Mouse (Mus musculus) cerebellum, postnatal 36 days (tissue): ENCODE results near the gene Cxcr3.

Source experiments
- DNase-seq, 2 experiments: peaks; one replicate each; pipeline ENCODE4 v3.0.0; 2021 to 2022; ENCODE audit warnings: mixed read lengths in 2 of 2

Gene Cxcr3

GRCm38 (mm10) chrX:101733828-101734319 lies at the start of gene Cxcr3:
Gene Cxcr3, minus strand, starts transcription at chrX:101734269.
- peak; percentile 17 to 22 for DNase-seq

DNA sequence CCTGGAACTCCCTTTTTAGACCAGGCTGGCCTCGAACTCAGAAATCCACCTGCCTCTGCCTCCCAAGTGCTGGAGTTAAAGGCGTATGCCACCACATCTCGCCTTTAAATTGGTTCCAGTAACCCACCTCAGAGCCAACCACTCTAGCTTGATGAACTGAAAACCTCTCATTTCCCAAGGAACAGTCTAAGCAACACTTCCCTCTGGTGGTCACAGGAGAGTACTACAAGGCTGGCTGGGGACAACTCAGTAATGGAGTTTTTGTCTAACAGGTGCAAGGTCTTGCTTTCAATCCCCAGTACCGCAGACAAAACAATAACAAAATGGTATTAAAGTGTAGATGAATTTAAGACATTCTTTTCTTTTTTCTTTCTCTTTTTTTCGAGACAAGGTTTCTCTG lies 38.0 kb upstream of the Cxcr3 start:
- DNase-seq = peak; percentile 37 to 51

GRCm38 (mm10) chrX:101770307-101770706 lies 36.2 kb upstream of the Cxcr3 start:
- no peak for DNase-seq

- DNase-seq = no peak
Measured at GRCm38 (mm10) chrX:101769478-101769877, 35.4 kb upstream of the Cxcr3 start.

GRCm38 (mm10) chrX:101767280-101767679 lies 33.2 kb upstream of the Cxcr3 start:
- no peak for DNase-seq

DNA sequence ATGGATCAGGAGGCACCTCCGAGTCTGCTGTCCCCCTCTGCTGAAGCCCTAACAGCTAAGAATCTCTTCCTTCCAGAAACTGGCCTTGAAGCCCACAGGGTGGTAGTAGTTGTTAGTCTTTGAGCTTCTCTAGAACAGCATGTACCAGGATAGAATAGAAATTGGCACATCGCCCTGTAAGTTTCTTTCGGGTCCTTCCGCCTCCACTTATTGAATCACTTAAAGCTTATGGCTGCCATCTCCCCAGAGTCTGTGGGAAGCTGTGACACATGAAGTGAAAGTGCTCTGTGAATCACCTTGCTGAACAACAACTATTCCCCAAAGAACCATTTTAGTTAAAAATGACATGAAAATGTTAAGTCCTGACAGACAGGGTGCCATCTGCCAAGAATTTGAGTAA lies 31.0 kb upstream of the Cxcr3 start:
- DNase-seq = no peak

GRCm38 (mm10) chrX:101764621-101765020 lies 30.6 kb upstream of the Cxcr3 start:
- DNase-seq = no peak

DNA sequence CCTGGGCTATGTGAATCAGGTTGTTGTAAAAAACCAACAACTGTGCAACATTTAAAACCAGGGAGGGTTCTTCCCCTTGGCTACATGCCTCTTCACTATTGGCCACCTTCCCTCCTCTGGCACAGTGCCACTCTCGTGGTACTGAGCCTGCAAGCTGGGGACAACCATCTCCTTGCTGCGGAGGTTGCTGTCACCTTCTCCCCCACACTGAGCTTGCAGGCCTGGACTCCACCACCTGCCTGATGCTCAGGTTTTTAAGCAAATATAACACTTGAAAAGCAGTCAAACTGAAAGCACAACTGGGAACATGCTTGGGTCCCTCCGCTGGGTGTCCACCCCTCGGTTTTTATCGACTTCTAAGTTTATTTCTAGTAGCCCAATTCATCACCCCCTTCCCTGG lies 20.4 kb upstream of the Cxcr3 start:
- DNase-seq = peak; percentile 17 to 27

- no peak for DNase-seq
Measured at GRCm38 (mm10) chrX:101750144-101750543, 16.1 kb upstream of the Cxcr3 start.

DNA sequence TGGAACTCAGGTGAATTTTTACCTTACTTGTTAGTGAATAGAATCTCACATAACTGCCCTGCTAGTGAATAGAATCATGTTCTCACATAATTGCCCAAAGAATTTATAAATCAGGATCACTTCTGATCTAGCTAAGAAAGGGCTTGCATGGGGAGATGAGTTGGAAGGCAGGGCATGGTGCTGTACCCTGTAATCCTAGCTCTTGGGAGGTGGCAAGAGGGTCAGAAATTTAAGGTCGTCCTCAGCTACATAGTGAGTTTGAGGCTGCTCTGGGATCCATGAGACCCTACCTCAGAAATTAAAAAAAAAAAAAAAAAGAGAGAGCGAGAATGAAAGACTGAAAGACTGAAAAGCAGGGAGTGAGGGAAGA lies 7.0 kb upstream of the Cxcr3 start:
- DNase-seq = no peak

DNA sequence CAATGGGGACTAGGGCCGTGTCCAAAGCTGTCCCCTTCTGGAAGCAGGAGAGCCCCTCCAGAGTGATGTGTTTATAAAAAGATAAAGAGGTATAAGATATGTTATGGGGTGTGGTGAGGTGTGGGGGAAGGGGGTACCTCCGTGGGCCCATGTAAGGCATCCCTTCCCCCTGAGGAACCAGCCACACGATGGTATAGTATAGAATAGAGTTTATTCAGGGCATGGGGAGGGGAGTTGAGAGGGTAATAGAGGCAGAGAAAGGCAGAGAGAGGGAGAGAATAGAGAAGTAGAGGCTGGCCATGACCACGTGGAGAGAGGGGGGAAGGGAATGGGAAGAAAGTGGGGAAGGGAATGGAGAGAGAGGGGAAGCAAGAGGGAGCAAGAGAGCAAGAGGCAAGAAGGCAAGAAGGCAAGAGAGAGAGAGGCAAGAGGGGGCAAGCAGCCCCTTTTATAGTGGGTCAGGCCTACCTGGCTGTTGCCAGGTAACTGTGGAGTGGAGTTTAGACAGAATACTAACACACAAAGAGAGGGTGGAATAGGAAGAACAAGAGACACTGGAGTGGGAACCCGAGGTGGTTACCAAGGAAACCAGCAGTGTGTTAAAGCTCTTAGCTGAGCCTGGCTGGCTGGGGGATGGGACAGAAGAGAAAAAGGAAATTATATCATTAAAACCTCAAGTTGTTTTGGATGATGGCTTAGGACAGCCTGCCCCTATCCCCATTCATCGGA lies 6.4 kb upstream of the Cxcr3 start:
- DNase-seq = no peak

DNA sequence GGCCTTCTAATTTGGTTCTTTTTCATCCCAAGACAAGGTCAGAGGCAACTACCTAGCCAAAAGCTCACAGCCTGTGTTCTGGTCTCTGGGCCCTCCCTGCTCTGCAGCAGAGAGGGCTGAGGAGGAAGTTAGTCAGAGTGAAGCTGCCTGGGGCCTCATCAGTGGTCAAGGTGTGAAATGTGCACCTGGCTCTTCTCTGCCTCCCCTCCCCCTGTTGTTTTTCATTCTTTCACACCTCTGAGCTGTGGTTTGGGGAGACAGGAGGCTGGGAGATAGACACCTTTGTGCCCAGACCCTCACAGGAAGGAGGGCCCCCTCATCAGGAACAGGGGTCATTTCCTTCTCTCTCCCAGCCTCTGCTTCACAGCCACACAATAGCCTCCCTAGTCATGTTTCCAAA lies 3.1 kb upstream of the Cxcr3 start:
- DNase-seq = no peak

- no peak for DNase-seq
Measured at GRCm38 (mm10) chrX:101734981-101735380, 912 bp upstream of the Cxcr3 start.

GRCm38 (mm10) chrX:101733288-101733687 lies 781 bp downstream of the Cxcr3 start:
- no peak for DNase-seq

- no peak for DNase-seq
Measured at GRCm38 (mm10) chrX:101732644-101733043, 1.4 kb downstream of the Cxcr3 start.

GRCm38 (mm10) chrX:101730010-101730409 lies 4.1 kb downstream of the Cxcr3 start:
- no peak for DNase-seq

DNA sequence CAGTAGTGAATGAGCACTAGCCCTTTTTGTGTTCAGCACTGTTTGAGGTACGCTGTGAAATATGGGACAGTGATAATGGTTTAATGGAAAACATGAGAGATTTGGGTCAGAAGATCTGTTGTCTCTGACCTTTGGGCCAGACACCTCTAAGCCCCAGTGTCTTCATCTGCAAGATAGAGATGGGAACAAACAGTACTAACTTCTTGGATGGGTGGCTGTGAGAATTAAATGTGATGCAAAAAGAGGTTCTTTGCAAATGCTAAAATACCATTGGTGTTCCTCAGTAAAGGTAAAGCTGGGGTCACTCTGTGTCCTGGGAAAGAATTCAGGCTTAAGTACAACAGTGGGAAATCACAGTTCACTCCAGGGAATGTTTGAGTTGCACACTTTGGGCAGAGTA lies 13.7 kb downstream of the Cxcr3 start:
- no peak for DNase-seq

DNA sequence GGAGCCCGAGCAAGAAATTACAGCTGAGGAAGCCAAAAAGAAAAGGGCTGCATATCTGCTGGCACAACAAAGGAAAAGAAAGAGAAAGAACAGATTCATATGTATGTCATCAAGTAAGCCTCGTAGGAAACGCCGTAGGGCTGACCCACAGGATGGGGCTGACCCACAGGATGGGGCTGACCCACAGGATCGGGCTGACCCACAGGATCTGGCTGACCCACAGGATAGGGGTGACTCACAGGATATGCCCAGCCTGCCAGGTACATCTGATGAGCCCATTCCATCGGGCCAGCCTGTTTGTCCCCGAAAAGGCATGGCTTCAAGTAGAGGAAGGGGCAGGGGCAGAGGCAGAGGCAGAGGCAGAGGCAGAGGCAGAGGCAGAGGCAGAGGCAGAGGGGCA lies 29.0 kb downstream of the Cxcr3 start:
- no peak for DNase-seq

DNA sequence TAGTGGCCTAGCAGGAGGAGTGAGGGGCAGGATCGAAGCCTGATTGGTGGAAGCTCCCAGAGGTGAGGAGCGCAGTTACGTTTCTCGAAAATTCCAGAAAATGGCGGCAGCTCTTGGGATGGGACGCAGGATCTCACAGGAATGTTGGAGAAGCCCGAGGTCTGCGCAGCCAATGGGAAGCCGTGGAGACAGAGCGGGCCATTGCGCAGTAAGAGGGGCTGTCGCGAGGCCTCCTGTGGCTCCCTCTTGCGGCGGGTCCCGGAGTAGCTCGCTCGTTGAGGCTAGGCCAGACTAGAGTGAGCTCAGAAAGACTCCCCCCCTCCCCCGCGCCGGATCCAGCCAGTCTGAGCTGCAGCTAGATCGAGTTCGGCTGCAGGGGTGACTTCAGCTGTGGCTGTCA lies 35.8 kb downstream of the Cxcr3 start:
- no peak for DNase-seq

DNA sequence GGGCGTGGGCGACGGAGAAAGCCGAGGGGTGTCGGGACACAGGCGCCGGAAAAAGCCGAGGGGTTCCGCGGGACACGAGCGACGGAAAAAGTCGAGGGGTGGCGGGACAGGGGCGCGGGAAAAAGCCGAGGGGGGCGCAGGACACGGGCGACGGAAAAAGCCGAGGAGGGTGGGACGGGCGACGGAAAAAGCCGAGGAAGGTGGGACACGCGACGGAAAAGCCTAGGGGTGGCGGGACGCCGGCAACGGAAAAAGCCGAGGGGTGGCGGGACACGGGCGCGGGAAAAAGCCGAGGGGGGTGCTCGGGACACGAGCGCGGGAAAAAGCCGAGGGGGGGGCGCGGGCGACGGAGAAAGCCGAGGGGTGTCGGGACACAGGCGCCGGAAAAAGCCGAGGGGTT lies 36.5 kb downstream of the Cxcr3 start:
- no peak for DNase-seq

DNA sequence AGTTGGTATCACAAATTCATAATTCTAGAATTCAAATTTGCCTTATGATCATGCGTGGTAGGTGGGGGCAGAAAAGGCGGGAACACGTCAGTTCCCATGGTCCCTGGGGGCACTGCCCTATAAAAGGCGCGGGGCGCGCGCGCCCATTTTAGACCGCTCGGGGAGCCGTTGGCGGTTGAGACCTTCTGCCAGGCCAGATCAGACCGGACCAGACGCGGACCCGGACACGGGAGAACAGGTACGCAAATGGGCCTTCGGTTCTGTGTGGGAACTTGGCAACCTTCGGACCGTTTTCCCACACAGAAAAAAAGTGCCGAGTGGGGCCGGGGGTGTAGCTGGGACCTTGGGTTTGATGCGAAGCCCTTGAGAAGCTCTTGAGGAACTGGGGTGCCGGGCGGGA lies 38.4 kb downstream of the Cxcr3 start:
- DNase-seq = no peak
